Mouse (Mus musculus) left cerebral cortex, postnatal 4 days (tissue): Measurements from ENCODE around the gene Gm20914. TPM values are rescaled to one million over a fixed set of nuclear protein-coding genes. Genes with fewer than 3 reads are reported as not detected.
"Not testable (repeated sequence)": the region's sequence is repeated elsewhere in the genome, so short reads cannot be mapped to it uniquely, and the experiment has no call there.

Source experiments
- DNase-seq: peaks from one replicate; pipeline ENCODE4 v3.0.0-alpha.2; 2022
- intact Hi-C: fragments of 180-260 bp; cut with DNase I; formaldehyde crosslinking; loops from one replicate; pipeline ENCODE4 v1.15.1; 2025
- total RNA-seq, 2 experiments: library from RNA; stranded (reverse); gene quantifications; 2 replicates each; pipeline ENCODE4 v1.2.3; 2021

The Gm20914 gene
- total RNA-seq: not detected

DNA sequence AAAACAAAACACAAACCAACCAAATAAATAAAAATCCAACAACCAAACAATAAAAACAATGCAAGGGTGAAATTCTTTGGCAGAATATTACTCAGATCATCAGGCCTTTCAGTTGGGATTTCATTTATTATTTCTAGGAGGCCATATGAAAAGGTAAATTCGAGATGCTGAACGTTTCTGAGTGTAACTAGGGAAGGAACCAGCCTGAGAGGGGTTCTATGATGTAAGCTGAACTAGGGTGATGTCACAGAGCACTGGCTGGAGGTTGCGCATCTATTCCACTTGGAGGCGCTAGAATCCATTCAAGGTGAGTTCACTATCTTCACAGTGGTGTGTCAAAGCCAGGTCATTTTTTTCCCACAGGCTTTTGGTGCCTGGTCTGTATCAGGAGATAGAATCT lies at the start of gene Gm20914:
Gm20914 (plus strand) TSS at position 301 of the 400 bp plus-strand sequence.
- DNase-seq, intact Hi-C loops: not testable (repeated sequence)

Other genes starting within 250 kb of the Gm20914 start
- gene Gm21854, start 69.0 kb upstream of the Gm20914 start, total RNA-seq: not detected
- not detected for gene Gm28171, start 67.4 kb downstream of the Gm20914 start, total RNA-seq
- gene Gm21778, start 216.5 kb downstream of the Gm20914 start, total RNA-seq: not detected